Mouse (Mus musculus): ENCODE data around the gene Coro1c. TPM values are rescaled to one million over a fixed set of nuclear protein-coding genes. Genes with fewer than 3 reads are reported as not detected.

Gene Coro1c
- polyA plus RNA-seq, 1 experiment from 2014 or later, result 93.6 TPM

GRCm38 (mm10) chr5:113800280-113800679, 108.3 kb downstream of the Coro1c start, which contains the start of gene Tmem119:
Gene Tmem119 (minus strand): TSS chr5:113800516.
- Histone ChIP-seq H3K27ac (replicated peaks) (peak within 1 kb of the TSS; percentile 63; the same call in 1 of the 2 replicates), H3K9me3 (ENCODE audit: control insufficient read depth, low read length) (no peaks in the 10 kb centered on the region), H3K36me3 (ENCODE audit: control insufficient read depth, insufficient read depth, low read length) (no peaks in the 10 kb centered on the region), H3K4me3 (ENCODE audit: low read depth, low read length) (peak within 1 kb of the TSS; percentile 40), H3K4me1 (replicated peaks; ENCODE audit: control insufficient read depth, insufficient read depth) (no peaks in the 10 kb centered on the region), H3K9ac (ENCODE audit: low read length) (peak within 1 kb of the TSS; percentile 43), H3K27me3 (ENCODE audit: control insufficient read depth, insufficient read depth, low read length) (no peaks in the 10 kb centered on the region; the same call in 1 of the 2 replicates), H3K4me2 (replicated peaks; ENCODE audit: low read depth) (peak within 1 kb of the TSS; percentile 45)
- 2% methylated on average over 11 of the region's 11 CpGs for WGBS
- peak; percentile 86 for ATAC-seq (ENCODE audit: low FRiP score, low TSS enrichment)
- DNase-seq (ENCODE audit: low spot score), result peak; percentile 56
- TF ChIP-seq CTCF (IDR thresholded peaks at IDR 0.05; ENCODE audit: low read depth) (no peak), EP300 (optimal IDR thresholded peaks at IDR 0.05) (no peak)

- ATAC-seq (ENCODE audit: low FRiP score, low TSS enrichment) (no peak), DNase-seq (ENCODE audit: low spot score) (no peak)
- WGBS, result 43% methylated on average over 5 of the region's 5 CpGs
- Histone ChIP-seq H3K27ac (replicated peaks) (peak overlapping the region; percentile 63; the same call in 1 of the 2 replicates), H3K4me2 (replicated peaks; ENCODE audit: low read depth) (peak overlapping the region; percentile 45), H3K4me1 (replicated peaks; ENCODE audit: control insufficient read depth, insufficient read depth) (no peaks in the 10 kb centered on the region), H3K9ac (ENCODE audit: low read length) (peak overlapping the region; percentile 43), H3K9me3 (ENCODE audit: control insufficient read depth, low read length) (no peaks in the 10 kb centered on the region), H3K27me3 (ENCODE audit: control insufficient read depth, insufficient read depth, low read length) (no peaks in the 10 kb centered on the region; the same call in 1 of the 2 replicates), H3K4me3 (ENCODE audit: low read depth, low read length) (peak overlapping the region; percentile 40), H3K36me3 (ENCODE audit: control insufficient read depth, insufficient read depth, low read length) (no peaks in the 10 kb centered on the region)
- no peak for TF ChIP-seq CTCF (IDR thresholded peaks at IDR 0.05; ENCODE audit: low read depth)
Observed at GRCm38 (mm10) chr5:113799691-113800090, 108.9 kb downstream of the Coro1c start.

- Histone ChIP-seq H3K4me2 (replicated peaks; ENCODE audit: low read depth) (peak overlapping the region; percentile 45), H3K4me1 (replicated peaks; ENCODE audit: control insufficient read depth, insufficient read depth) (no peaks in the 10 kb centered on the region), H3K27ac (replicated peaks) (no peak overlapping the region), H3K9me3 (ENCODE audit: control insufficient read depth, low read length) (no peaks in the 10 kb centered on the region), H3K36me3 (ENCODE audit: control insufficient read depth, insufficient read depth, low read length) (no peaks in the 10 kb centered on the region), H3K27me3 (ENCODE audit: control insufficient read depth, insufficient read depth, low read length) (no peaks in the 10 kb centered on the region; the same call in 1 of the 2 replicates), H3K9ac (ENCODE audit: low read length) (no peak overlapping the region), H3K4me3 (ENCODE audit: low read depth, low read length) (peak overlapping the region; percentile 40)
- no peak for ATAC-seq (ENCODE audit: low FRiP score, low TSS enrichment)
- DNase-seq (ENCODE audit: low spot score), result no peak
- WGBS, result 64% methylated on average over 9 of the region's 9 CpGs
- TF ChIP-seq CTCF (IDR thresholded peaks at IDR 0.05; ENCODE audit: low read depth), result no peak
- no peak for TF ChIP-seq EP300 (optimal IDR thresholded peaks at IDR 0.05)
Observed at GRCm38 (mm10) chr5:113798525-113798924, 110.0 kb downstream of the Coro1c start.

GRCm38 (mm10) chr5:113797149-113797882, 111.2 kb downstream of the Coro1c start:
- H3K9me3 ChIP-seq (ENCODE audit: control insufficient read depth, low read length), result no peaks in the 10 kb centered on the region
- peak overlapping the region; percentile 40; the same call in 1 of the 2 replicates for H3K27ac ChIP-seq (replicated peaks)
- peak overlapping the region; percentile 45 for H3K4me2 ChIP-seq (replicated peaks; ENCODE audit: low read depth)
- peak overlapping the region; percentile 23; the same call in 1 of the 2 replicates for H3K9ac ChIP-seq (ENCODE audit: low read length)
- H3K27me3 ChIP-seq (ENCODE audit: control insufficient read depth, insufficient read depth, low read length), result no peaks in the 10 kb centered on the region; the same call in 1 of the 2 replicates
- 22% methylated on average over 19 of the region's 19 CpGs for WGBS
- peak overlapping the region; percentile 8; the same call in 1 of the 2 replicates for H3K4me3 ChIP-seq (ENCODE audit: low read depth, low read length)
- TF ChIP-seq CTCF (IDR thresholded peaks at IDR 0.05; ENCODE audit: low read depth), result no peak
- TF ChIP-seq EP300 (optimal IDR thresholded peaks at IDR 0.05), result no peak
- DNase-seq (ENCODE audit: low spot score) (no peak), ATAC-seq (ENCODE audit: low FRiP score, low TSS enrichment) (no peak)
- H3K36me3 ChIP-seq (ENCODE audit: control insufficient read depth, insufficient read depth, low read length), result no peaks in the 10 kb centered on the region
- H3K4me1 ChIP-seq (replicated peaks; ENCODE audit: control insufficient read depth, insufficient read depth), result no peaks in the 10 kb centered on the region

GRCm38 (mm10) chr5:113796401-113797148, 112.0 kb downstream of the Coro1c start:
- Histone ChIP-seq H3K9me3 (ENCODE audit: control insufficient read depth, low read length) (no peaks in the 10 kb centered on the region), H3K27ac (replicated peaks) (peak overlapping the region; percentile 40; the same call in 1 of the 2 replicates), H3K4me2 (replicated peaks; ENCODE audit: low read depth) (peak overlapping the region; percentile 45), H3K4me1 (replicated peaks; ENCODE audit: control insufficient read depth, insufficient read depth) (no peaks in the 10 kb centered on the region), H3K36me3 (ENCODE audit: control insufficient read depth, insufficient read depth, low read length) (no peaks in the 10 kb centered on the region), H3K4me3 (ENCODE audit: low read depth, low read length) (no peak overlapping the region; the same call in 1 of the 2 replicates), H3K9ac (ENCODE audit: low read length) (peak overlapping the region; percentile 23; the same call in 1 of the 2 replicates), H3K27me3 (ENCODE audit: control insufficient read depth, insufficient read depth, low read length) (no peaks in the 10 kb centered on the region; the same call in 1 of the 2 replicates)
- no peak for DNase-seq (ENCODE audit: low spot score)
- ATAC-seq (ENCODE audit: low FRiP score, low TSS enrichment), result peak; percentile 25; the same call in 1 of the 2 replicates
- no peak for TF ChIP-seq CTCF (IDR thresholded peaks at IDR 0.05; ENCODE audit: low read depth)
- 6% methylated on average over 13 of the region's 13 CpGs for WGBS

Other genes starting within 250 kb of the Coro1c start
- not detected in 2 replicates for gene 1700069L16Rik, start 184.0 kb downstream of the Coro1c start, polyA plus RNA-seq (2015; fragmentation: Nextera tagmentation; extraction: Ambion mirVana)
- gene Ficd, start 173.0 kb downstream of the Coro1c start, polyA plus RNA-seq (2015; fragmentation: Nextera tagmentation; extraction: Ambion mirVana), result 5.5 and 6.0 TPM in 2 replicates
- 10.4 and 11.2 TPM in 2 replicates for gene Sart3, start 136.2 kb downstream of the Coro1c start, polyA plus RNA-seq (2015; fragmentation: Nextera tagmentation; extraction: Ambion mirVana)
- gene Iscu, start 136.0 kb downstream of the Coro1c start, polyA plus RNA-seq (2015; fragmentation: Nextera tagmentation; extraction: Ambion mirVana), result 154 and 166 TPM in 2 replicates
- 35.3 and 36.6 TPM in 2 replicates for gene Tmem119, start 108.2 kb downstream of the Coro1c start, polyA plus RNA-seq (2015; fragmentation: Nextera tagmentation; extraction: Ambion mirVana)
- gene Selplg, start 76.1 kb downstream of the Coro1c start, polyA plus RNA-seq (2015; fragmentation: Nextera tagmentation; extraction: Ambion mirVana), result 2.0 and 2.6 TPM in 2 replicates
- gene Ssh1, start 85.1 kb upstream of the Coro1c start, polyA plus RNA-seq (2015; fragmentation: Nextera tagmentation; extraction: Ambion mirVana), result 5.0 and 5.3 TPM in 2 replicates
- 0.15 and 0.24 TPM in 2 replicates for gene Dao, start 94.9 kb upstream of the Coro1c start, polyA plus RNA-seq (2015; fragmentation: Nextera tagmentation; extraction: Ambion mirVana)
- gene Usp30, start 156.7 kb upstream of the Coro1c start, polyA plus RNA-seq (2015; fragmentation: Nextera tagmentation; extraction: Ambion mirVana), result 5.3 and 5.7 TPM in 2 replicates
- 1.1 and 1.2 TPM in 2 replicates for gene Svop, start 182.8 kb upstream of the Coro1c start, polyA plus RNA-seq (2015; fragmentation: Nextera tagmentation; extraction: Ambion mirVana)
- gene Alkbh2, start 219.5 kb upstream of the Coro1c start, polyA plus RNA-seq (2015; fragmentation: Nextera tagmentation; extraction: Ambion mirVana), result 6.2 and 6.9 TPM in 2 replicates
- gene Ung, start 221.6 kb upstream of the Coro1c start, polyA plus RNA-seq (2015; fragmentation: Nextera tagmentation; extraction: Ambion mirVana), result 15.1 and 16.2 TPM in 2 replicates
- 1.3 and 1.4 TPM in 2 replicates for gene Acacb, start 237.8 kb upstream of the Coro1c start, polyA plus RNA-seq (2015; fragmentation: Nextera tagmentation; extraction: Ambion mirVana)

Measured in stomach, postnatal 0 days (tissue).